Mouse (Mus musculus): Measurements from ENCODE around the gene Gm43518.

The Gm43518 gene

DNA sequence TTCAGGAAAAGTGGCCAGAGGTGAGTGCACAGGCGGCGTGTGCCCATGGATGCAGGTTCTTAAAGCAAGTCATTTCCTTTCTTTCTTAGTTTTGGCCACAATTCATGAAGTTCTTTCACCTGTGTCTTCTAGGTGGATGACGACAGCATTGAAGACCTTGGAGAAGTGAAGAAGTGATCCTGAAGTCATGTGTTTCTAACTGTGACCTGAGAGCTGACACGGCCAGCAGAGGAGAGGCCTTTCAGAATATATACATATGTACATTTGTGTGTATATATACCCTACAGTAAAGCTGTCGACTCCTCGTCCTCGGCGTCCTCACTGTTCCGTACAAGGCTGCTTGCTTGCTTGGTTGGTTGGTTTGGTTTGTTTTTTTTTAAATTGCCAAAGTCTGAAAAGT, at the start of gene Gm43518:
Gene Gm43518 (plus strand): TSS at position 301 of the 400 bp plus-strand sequence.
- DNase-seq, result no peak

DNA sequence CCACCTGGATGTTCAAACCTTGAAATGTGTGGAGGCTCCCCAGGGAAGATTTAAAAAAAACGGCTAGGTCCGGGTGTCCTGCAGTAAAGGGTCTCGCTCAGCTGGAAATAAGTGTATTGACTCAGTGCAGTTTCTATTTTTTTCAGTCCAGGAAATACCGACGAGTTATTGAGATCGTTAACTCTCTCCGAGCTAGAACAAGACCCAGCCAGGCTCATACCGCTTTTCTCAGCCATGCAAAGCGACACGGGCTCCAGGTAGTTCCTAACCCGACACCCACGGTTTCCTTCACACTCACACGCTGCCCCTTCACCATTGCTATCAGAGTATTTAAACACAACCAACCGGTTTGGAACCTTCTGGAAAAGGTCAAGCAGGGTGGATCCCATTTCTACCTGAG, 49.2 kb upstream of the Gm43518 start:
- DNase-seq, result no peak

DNA sequence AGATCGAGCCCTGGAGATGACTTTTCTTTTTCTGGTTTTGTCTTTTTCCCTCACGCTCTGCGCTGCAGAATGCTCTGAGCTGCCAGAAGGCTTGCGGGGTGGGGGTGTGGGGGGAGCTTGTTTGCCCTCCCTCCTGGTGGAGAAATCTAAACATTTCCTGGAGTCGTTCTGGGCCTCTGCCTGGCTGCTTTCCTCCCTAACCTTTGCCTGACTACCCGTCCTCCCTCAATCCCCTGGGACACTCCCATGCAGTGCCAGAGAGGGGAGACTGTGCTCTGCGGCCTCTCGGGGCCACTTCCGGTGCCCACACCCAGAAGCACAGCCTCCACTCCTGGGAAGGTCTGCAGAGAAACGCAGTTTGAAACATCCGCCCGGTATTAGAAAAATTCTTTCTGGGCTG, 47.3 kb upstream of the Gm43518 start, which contains the start of gene Hcar1:
Gene Hcar1 (minus strand): TSS at position 93 of the 400 bp plus-strand sequence.
- DNase-seq, result no peak

DNA sequence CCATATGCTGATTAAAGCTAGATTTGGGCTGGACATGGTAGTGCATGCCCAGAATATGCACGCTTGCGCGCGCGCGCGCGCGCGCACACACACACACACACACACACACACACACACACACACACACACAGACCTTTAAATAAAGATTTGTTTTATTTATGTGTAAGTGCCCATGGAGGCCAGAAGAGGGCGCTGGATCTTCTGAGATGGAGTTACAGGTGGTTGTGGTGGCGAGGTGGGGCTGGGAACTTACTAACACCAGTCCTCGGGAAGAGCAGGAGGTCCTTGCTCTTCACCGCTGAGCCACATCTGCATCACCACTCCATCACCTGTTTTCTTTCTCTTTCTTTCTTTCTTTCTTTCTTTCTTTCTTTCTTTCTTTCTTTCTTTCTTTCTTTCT, 46.4 kb upstream of the Gm43518 start:
- DNase-seq, result no peak

DNA sequence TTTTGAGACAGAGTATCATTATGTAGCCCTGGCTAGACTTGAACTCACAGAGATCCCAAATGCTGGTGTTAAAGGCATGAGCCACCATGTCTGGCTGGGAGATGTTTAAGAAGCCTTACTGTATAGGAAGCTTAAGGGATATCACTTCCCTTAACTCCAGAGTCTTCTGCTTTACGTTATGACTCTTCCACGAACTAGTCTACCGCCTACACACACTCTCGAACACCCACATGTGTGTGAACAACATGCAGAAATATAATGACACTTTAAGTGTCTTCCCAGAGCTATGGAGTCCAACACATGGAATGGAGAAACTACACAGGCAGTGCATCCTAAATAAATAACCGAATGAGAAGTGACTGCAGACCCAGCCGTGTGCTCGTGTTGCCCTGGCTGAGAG, 43.3 kb upstream of the Gm43518 start:
- no peak for DNase-seq

DNA sequence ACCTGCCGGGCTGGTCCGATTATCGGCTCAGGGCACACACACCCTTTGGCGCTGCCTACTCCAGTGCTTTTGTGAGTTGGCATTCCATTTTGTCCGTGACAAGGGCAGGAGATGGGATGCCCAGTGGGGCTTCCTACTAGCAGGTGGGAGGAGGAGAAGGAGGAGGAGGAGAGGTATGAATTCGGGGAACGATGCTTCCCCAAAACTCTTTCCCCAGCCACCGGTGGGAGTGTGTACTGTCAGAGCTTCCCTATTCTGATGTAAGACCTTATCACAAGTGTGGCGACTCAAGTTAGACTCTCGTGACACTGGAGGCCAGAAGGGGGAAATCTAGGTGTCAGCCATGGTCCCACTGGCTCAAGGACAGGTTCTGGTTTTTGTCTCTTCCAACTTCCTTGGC, 42.9 kb upstream of the Gm43518 start:
- no peak for DNase-seq

DNA sequence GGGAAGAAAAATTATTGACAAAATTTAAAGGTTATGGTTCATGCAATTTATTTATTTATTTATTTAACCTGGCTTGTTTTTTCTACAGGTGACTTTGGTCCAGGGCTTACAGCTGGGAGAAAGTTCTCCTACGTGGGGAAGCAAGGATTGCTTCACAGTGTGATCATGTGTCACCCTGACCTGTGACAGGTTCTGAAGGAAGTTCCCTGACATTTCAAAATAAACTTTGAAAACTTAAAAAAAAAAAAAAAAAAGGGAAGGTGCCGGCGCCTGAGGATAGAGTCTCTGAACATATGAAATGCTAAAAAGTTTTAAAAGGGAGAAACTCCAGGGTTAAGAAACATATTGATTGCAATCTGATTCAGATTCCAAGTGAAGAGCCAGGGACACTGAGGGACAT, 40.9 kb upstream of the Gm43518 start:
- DNase-seq, result no peak

DNA sequence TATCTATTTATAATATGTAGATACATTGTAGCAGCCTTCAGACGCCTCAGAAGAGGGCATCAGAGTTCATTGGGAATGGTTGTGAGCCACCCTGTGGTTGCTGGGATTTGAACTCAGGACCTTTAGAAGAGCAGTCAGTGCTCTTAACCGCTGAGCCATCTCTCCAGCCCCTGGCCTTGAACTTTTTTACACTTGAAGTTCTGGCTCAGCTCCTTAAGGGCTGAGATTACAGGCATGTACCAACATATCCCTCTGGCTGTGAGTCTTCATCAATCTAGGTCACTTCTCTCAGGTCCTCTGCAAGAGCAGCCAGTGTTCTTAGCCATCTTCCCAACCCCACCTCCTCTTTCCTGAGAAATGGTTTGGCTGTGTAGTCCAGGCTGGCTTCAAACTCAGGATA, 36.9 kb upstream of the Gm43518 start:
- DNase-seq, result no peak

DNA sequence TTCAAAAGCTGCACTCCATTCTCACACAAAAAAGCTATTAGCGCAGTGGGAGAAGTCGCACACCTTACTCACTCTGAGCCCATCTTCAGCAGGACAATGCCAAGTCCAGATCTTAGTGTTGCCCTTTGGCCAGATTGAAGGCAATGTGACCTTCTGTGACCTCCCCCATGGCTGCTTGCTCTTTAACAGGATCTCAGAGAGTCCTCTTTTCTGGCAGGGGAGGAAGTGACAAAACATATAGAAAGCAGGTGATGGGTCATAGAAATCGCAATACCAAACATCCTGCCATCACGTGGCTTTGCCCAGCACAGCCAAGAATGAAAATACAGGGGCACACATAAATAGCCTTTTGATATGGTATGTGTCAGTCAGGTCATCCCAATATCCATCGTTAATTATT, 36.2 kb upstream of the Gm43518 start:
- DNase-seq, result no peak

DNA sequence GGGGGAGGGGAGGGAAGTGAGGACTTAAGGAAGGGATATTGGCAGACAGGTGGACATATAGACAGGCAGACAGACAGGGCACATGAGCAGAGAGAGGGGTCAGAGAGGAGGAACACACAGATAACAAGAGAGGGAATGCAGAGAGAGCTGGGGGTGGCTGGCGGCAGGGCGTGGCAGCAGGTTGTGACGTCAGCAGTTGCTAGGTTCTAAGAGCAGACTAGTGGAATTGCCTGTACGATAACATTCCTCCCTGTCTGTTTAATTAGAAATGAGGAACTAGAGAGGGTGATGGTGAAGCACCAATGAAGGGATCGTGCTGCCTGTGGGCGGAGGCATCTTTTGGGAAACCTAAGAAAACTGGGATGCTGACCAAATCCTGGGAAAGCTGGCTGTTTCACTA, 35.5 kb upstream of the Gm43518 start:
- DNase-seq, result no peak

DNA sequence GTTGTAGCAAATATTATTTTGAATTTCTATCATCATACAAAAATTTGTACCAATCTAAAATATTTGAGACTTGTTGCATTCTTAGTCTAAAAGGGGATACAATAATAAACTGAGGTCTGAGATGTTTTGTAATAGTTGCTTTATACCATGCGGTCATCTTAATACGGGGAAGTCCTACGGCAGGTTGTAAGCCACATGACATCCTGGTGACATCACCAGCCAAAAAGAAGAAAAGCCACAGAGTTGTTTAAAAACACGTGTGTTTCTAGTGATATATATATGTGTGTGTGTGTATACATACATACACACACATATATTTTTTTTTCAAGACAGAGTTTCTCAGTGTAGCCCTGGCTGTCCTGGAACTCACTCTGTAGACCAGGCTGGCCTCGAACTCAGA, 33.7 kb upstream of the Gm43518 start:
- DNase-seq, result no peak

DNA sequence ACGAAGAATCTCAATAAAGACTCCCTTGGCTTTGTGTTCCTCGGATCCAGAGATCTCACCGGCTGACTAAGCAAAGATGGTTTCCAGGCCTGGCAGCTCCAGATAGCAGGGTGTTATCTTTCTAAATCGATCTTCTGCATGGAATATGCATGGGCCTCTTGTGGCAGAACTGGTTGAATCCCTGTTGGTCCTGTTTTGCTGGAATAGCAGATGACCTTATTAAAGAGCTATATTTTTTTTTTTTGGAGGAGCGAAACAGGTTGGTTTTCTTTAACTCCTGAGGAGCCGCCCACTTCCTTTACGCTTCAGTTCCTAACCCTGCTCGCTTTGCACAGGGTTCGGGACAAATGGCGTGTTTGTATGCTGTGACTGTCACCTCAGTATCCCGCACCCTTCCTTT, 30.8 kb upstream of the Gm43518 start:
- DNase-seq, result no peak

DNA sequence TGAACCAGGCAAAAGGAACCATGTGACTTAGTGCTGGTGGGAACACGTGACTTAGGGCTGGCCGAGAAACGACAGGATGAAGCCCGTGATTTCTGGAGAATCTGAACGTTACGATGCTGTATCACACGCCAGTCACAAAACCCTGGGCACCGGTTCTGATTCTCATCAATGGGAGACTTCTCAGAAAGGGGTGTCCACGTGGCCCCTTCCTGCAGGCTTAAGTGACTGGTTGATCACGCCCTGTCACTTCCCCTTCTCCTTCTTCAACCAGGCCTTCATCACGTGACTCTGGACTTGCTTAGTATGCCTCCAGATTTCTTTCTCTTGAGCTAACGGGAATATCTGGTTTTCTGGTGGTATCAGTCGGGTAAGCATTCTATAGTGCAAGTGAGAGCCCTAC, 29.9 kb upstream of the Gm43518 start:
- no peak for DNase-seq

DNA sequence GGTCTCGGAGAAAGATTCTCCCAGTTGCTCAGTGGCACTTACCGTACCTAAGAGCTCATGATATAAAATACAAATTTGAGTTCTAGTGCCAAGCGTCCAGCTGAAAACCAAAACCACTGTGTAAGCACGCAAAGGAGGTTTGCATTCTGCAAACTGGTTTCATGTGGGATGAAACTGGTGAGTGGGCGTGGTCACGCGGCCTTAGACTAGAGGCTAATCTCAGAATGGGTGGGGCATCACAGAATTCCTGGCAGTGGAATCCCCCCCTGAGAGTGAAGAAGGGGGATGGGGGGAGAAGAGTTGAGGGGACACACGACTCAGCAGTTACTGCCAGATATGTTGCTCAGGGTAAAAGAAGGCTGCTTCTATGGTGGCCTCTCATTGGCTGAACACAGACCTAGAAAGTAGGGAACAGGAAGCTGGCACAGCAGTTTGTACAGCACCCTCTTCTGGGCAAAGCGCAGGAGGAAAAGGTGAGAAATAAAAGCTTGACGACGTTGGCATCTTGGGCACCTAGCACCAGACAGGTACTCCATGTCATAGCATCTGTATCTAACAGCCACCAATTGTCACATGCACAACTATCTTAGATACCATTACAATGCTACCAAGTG, 23.1 kb upstream of the Gm43518 start:
- no peak for DNase-seq

DNA sequence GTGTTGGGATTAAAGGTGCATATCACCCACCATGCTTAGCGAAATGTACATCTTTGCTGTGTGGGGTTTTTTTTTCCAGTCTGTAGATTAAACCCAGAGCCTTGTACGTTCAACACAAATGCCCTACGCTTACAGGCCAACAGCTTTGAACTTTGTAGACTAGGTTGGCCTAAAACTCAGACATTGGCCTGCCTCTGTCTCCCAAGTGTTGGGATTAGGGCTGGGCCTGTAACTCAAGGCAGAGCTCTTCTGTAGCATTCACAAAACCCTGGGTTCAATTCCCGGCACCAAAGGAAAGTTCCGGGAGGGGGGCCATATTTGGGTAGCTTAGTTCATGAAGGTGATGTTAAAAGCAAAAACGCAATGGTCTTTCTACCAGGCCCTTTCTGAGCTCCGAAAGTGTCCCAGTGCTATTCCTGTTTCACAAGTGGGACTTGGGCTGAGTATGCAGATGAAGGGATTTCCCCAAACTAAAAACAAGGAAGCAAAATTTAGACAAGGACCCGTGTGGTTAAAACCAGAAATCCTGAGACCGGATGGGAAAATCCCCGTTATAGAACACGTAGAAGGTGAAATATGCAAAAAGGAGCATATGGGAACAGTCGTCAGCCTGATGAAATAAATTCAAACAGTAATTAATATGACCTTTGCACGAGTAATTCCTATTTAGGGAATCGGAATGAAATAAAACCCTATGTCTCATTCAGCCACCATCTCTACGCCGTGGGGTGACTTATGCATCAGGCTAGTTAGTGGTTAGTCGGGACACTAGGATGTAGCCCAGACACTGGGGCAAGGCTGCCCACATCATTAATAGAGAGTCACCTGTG, 20.9 kb upstream of the Gm43518 start:
- peak; percentile 18 for DNase-seq

DNA sequence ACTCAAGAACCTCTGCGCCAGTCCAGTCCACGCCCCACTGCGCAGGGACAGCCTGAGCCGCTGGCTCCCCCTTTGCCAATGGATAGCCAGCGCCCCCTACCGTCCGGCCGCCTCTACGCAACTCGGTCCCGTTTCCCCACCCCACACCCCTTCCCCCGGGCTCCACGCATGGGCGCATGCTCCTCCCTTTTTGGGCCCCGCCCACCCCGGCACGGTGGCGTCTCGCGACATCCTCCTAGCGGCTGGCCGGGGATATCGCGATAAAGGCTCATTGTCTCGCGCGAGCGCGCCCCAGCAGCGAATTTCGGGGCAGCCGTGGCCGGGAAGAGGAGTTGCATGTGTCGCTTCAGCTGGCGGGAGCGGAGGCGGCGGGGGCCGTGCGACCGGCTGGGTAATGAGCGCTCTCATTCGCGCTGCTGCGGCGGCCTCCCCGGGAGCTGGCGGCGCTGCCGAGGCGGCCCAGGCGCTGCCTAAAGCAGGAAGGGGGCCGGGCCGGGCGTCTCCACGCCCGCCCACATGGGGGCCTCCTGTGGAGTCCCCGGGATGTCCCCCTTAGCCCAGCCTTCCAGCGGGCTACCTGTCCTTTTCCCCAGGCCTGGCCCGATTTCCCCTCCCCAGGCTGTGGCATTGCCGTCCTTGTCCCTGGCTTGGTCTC, 20.1 kb upstream of the Gm43518 start, which contains the start of gene Denr:
Gene Denr (plus strand): TSS at position 200 of the 655 bp plus-strand sequence.
- DNase-seq, result peak; percentile 100

DNA sequence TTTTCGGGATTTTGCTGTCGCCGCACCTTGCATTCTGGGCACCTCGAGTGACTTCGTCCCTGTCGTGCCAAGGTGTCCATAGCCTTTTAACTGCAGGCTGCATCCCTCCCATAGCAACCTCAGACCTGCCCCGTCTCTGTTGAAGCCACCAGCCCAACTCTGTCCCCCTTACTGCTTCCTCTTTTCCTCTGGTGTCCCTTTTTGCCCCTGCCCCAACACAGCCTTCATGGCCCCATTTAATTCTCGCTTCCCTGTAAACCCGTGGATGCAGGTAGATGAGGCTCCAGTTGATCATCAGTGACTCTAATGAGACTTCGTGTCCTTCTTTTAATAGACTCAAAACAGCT, 19.6 kb upstream of the Gm43518 start:
- DNase-seq, result no peak

DNA sequence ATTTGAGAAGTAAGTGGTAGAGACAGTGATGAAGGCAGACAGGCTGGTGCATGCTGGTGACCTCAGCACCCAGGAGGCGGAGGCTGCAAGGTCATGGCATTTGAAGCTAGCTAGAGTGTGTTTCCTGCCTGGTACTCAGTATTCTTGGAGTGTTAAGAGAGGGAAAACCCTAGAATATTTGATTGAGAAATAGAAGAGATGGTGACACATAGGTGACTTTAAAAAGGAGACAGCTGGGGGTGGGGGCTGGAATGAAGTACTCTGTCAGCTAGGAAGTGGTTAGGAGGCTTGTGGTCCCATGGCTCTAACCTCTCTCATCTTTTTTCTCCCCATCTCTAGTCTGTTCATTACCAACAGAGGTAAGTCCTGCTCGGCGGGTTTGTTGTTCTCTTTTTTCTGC, 12.4 kb upstream of the Gm43518 start:
- no peak for DNase-seq

DNA sequence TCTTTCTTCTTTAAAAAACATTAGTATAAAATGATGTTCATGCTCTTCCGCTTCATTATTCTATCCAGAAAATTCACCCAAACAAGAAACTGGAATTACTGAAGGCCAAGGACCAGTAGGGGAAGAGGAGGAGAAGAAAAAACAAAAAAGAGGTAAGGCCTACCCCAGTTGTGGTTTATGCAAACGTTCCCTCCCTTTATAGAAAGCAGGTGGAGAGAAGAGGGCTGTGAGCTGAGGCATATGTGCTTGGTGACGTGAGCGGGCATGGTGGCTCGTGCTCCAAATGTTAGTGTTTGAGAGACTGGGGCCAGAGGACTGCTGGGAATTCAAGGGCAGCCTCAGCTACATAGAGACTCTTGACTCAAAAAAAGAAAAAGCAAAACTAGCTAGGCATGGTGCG, 5.1 kb upstream of the Gm43518 start:
- no peak for DNase-seq

DNA sequence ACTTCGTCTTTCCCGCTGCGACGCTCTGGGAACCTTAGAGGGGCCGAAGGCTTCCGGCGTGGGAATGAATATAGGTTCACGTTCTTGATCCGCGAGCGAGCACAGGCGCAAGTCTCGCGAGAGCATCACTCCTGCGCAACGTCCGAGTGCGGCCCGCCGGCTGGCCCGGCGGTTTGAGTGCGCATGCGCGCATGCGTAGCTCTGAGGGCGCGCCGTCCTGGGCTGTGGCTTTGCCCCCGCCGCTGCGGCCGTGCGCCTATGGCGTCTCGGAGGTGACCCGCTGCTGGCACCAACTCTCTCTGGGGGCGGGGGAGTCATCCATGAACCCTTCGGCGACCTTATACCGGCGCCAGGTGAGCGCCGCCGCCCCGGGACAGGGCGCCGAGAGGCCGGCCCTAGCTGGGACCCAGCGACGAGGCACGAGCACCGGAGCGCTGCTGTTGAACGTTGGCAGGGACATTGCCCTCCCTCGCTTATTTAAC, 3.3 kb downstream of the Gm43518 start, which contains the start of gene Ccdc62:
Gene Ccdc62 (plus strand): TSS at position 172 of the 482 bp plus-strand sequence.
- peak; percentile 90 for DNase-seq

DNA sequence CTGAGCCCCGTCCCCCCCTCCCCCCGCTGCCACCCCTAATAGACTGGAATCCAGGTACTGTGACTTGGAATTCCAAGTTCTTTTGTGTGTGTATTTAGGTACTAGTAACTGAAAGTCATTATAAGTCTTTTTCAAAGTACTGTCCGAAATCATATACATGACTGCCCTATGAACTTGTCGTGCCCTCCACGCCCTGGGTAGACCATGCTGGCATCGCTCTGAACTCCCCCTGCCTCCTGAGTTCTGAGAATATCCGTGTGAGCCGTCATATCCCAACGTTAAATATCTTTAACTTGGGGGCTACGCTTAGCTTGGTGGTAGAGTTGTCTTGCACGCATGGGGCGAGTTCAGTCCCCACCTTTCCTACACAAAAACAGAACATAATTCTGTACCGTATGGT, 3.9 kb downstream of the Gm43518 start:
- DNase-seq, result no peak

DNA sequence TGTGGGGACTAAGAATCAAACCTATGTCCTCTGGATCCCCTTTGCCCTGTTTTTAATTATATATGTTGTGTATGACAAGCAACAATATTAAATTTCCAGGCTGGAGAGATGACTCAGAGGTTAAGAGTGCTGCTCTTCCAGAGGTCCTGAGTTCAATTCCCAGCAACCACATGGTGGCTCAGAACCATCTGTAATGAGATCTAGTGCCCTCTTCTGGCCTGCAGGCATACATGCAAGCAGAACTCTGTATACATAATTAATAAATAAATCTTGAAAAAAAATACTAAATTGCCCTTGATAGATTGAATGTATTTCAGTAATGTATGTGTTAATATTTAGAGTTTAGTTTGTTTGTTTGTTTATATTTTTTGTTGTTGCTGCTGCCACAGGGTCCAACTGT, 5.7 kb downstream of the Gm43518 start:
- no peak for DNase-seq

DNA sequence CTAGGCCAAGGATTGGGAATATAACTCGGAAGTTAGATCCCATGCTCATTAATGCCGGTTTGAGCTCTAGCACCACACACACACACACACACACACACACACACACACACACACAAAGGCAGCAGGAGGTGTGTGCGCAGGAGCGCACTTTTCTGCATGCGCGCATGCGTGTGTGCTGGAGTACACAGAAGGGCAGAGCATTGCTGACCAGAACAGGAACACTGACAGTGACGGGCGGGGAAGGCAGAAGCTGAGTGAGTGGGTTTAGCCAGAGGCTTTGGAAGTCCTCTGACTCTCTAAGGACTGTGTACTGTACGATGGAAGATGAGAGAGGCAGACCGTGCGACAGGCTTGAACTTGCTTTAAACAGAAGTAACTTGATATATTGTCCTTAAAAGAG, 6.3 kb downstream of the Gm43518 start:
- DNase-seq, result no peak

Measured in cerebellum, adult 8-10 months (tissue).